Mouse (Mus musculus) intestine, postnatal 0 days (tissue): ENCODE measurements around the gene Cldn7. TPM values are rescaled to one million over a fixed set of nuclear protein-coding genes. Genes with fewer than 3 reads are reported as not detected.

Source experiments
- ATAC-seq: fragments of 200-750 bp; cut with Nextera tagmentation; 2 replicates; pipeline ENCODE4 v1.8.0; 2017; ENCODE audit warnings: mild to moderate bottlenecking, moderate TSS enrichment, moderate library complexity
- H3K27ac ChIP-seq: fragments of 300-500 bp; sonication (generic); 2 replicates; pipeline ENCODE4 v1.5.1; 2014; ENCODE audit warnings: mild to moderate bottlenecking, low read depth, low read length, moderate library complexity
- H3K27me3 ChIP-seq: fragments of 300-500 bp; sonication (generic); replicated peaks from 2 replicates; pipeline ENCODE4 v1.6.1; 2014; ENCODE audit warnings: low read length, mixed read lengths; ENCODE audit not compliant: control insufficient read depth, insufficient read depth
- H3K36me3 ChIP-seq: fragments of 300-500 bp; sonication (generic); 2 replicates; pipeline ENCODE4 v1.6.1; 2014; ENCODE audit warnings: mild to moderate bottlenecking, moderate library complexity; ENCODE audit not compliant: control insufficient read depth, insufficient read depth
- H3K4me1 ChIP-seq: fragments of 300-500 bp; sonication (generic); replicated peaks from 2 replicates; pipeline ENCODE4 v1.6.1; 2014; ENCODE audit warnings: antibody characterized with exemption, low read length, mixed read lengths; ENCODE audit not compliant: control insufficient read depth, insufficient read depth
- H3K4me2 ChIP-seq: fragments of 300-500 bp; sonication (generic); replicated peaks from 2 replicates; pipeline ENCODE4 v1.6.1; 2014; ENCODE audit warnings: low read depth, mild to moderate bottlenecking, moderate library complexity
- H3K4me3 ChIP-seq: fragments of 300-500 bp; sonication (generic); 2 replicates; pipeline ENCODE4 v1.5.1; 2014; ENCODE audit warnings: low read depth, low read length
- H3K9ac ChIP-seq: fragments of 300-500 bp; sonication (generic); 2 replicates; pipeline ENCODE4 v1.6.1; 2014; ENCODE audit warnings: mild to moderate bottlenecking, low read depth, low read length
- H3K9me3 ChIP-seq: fragments of 300-500 bp; sonication (generic); 2 replicates; pipeline ENCODE4 v1.6.1; 2016; ENCODE audit warnings: mixed run types; ENCODE audit not compliant: control insufficient read depth
- CTCF ChIP-seq: sonication (generic); IDR thresholded peaks from 2 replicates; pipeline ENCODE4 v1.5.1; 2016; ENCODE audit warnings: low read depth, mild to moderate bottlenecking, control low read depth, antibody characterized with exemption, moderate library complexity
- WGBS: fragments of 180-500 bp; shearing (Covaris S2); extraction: QIAGEN DNeasy Blood & Tissue Kit; methylation state at CpG from one replicate; pipeline ENCODE4 v1.1.7; 2014; 5-methylcytosine and 5-hydroxymethylcytosine counted together
- polyA plus RNA-seq: library from polyadenylated mRNA; unstranded; fragments of >200 nt; fragmentation: Nextera tagmentation; extraction: Ambion mirVana; gene quantifications from 2 replicates; pipeline ENCODE4 v1.2.1, GENCODE M21; 2015

Cldn7 gene
- polyA plus RNA-seq, 1 experiment from 2014 or later, result 1,341 TPM

GRCm38 (mm10) chr11:70010548-70010947, 46.0 kb downstream of the Cldn7 start:
- WGBS, result 73% methylated on average over 12 of the region's 12 CpGs
- no peak for TF ChIP-seq CTCF
- Histone ChIP-seq H3K4me1 (0 out of 2 replicates have a peak, but pooled peaks cover 8% of the 10 kb centered on the region), H3K4me3 (no peak overlapping the region), H3K27ac (no peak overlapping the region), H3K27me3 (no peaks in the 10 kb centered on the region), H3K9ac (no peak overlapping the region), H3K36me3 (peaks cover 84% of the 10 kb centered on the region), H3K9me3 (no peaks in the 10 kb centered on the region), H3K4me2 (no peak overlapping the region)
- ATAC-seq, result no peak

DNA sequence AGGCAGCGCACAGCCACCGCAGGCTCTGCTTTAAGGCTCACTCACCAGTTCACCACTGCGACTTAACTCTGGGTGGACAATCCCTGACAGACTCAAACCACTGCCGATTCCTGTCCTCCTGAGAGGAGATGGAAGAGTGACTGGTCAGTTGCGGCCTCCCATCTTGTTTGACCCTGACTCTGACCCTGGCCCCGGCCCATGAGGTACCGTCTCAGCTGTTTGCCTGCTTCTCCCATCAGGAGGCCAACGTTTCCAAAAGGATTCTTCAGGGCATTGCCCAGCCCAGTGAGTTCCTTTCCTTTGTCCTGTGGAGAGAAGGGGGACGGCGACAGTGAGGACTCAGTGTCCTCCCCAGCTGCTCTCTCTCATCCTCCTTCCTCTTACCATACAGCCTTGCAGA, 46.4 kb downstream of the Cldn7 start:
- Histone ChIP-seq H3K9me3 (no peaks in the 10 kb centered on the region), H3K9ac (no peak overlapping the region), H3K27me3 (no peaks in the 10 kb centered on the region), H3K4me3 (no peak overlapping the region), H3K36me3 (peaks cover 80% of the 10 kb centered on the region), H3K4me1 (0 out of 2 replicates have a peak, but pooled peaks cover 8% of the 10 kb centered on the region), H3K4me2 (no peak overlapping the region), H3K27ac (no peak overlapping the region)
- WGBS, result 93% methylated on average over 10 of the region's 10 CpGs
- ATAC-seq, result no peak
- TF ChIP-seq CTCF, result no peak

DNA sequence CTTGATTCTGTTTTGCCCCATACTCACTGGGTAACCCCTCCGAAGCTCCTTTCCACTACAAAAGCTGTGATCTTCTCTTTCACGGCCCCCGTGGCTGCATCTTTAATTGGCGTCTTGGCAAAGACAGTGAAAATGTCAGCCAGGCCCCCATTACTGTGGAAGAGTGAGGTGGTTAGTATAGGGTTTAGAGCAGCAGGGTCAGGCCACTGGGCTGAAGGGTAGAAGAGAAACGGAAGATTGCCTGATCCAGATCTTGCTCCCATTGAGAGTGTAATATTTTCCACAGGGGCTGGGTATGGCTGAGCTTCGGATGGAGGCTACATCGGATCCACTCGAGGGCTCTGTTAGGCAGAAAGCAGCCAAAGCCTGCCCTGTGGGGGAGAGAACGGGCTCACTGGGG, 48.4 kb downstream of the Cldn7 start:
- H3K4me3 ChIP-seq, result no peak overlapping the region
- no peak for ATAC-seq
- WGBS, result 90% methylated on average over 9 of the region's 9 CpGs
- no peaks in the 10 kb centered on the region for H3K9me3 ChIP-seq
- peaks cover 60% of the 10 kb centered on the region for H3K36me3 ChIP-seq
- no peak overlapping the region for H3K27ac ChIP-seq
- no peaks in the 10 kb centered on the region for H3K27me3 ChIP-seq
- 0 out of 2 replicates have a peak, but pooled peaks cover 8% of the 10 kb centered on the region for H3K4me1 ChIP-seq
- H3K4me2 ChIP-seq, result no peak overlapping the region
- H3K9ac ChIP-seq, result no peak overlapping the region
- TF ChIP-seq CTCF, result no peak

GRCm38 (mm10) chr11:70013408-70013807, 48.8 kb downstream of the Cldn7 start:
- H3K4me2 ChIP-seq, result no peak overlapping the region
- H3K9me3 ChIP-seq, result no peaks in the 10 kb centered on the region
- H3K9ac ChIP-seq, result no peak overlapping the region
- TF ChIP-seq CTCF, result no peak
- H3K36me3 ChIP-seq, result peaks cover 55% of the 10 kb centered on the region
- no peak overlapping the region for H3K27ac ChIP-seq
- 0 out of 2 replicates have a peak, but pooled peaks cover 8% of the 10 kb centered on the region for H3K4me1 ChIP-seq
- no peaks in the 10 kb centered on the region for H3K27me3 ChIP-seq
- ATAC-seq, result no peak
- WGBS, result 80% methylated on average over 3 of the region's 3 CpGs
- no peak overlapping the region for H3K4me3 ChIP-seq

GRCm38 (mm10) chr11:70014051-70014450, 49.5 kb downstream of the Cldn7 start:
- Histone ChIP-seq H3K4me1 (0 out of 2 replicates have a peak, but pooled peaks cover 8% of the 10 kb centered on the region), H3K9me3 (no peaks in the 10 kb centered on the region), H3K4me3 (no peak overlapping the region), H3K9ac (no peak overlapping the region), H3K27me3 (no peaks in the 10 kb centered on the region), H3K27ac (no peak overlapping the region), H3K4me2 (peak overlapping the region; percentile 79), H3K36me3 (peaks cover 49% of the 10 kb centered on the region)
- no peak for ATAC-seq
- TF ChIP-seq CTCF, result no peak
- WGBS, result 64% methylated on average over 5 of the region's 5 CpGs

- WGBS, result under 1% methylated on average over 35 of the region's 35 CpGs
- peak within 1 kb of the TSS; percentile 69 for H3K4me3 ChIP-seq
- peaks cover 39% of the 10 kb centered on the region for H3K36me3 ChIP-seq
- H3K4me2 ChIP-seq, result peak within 1 kb of the TSS; percentile 79
- H3K4me1 ChIP-seq, result 0 out of 2 replicates have a peak, but pooled peaks cover 8% of the 10 kb centered on the region
- peak; percentile 80 for ATAC-seq
- H3K27ac ChIP-seq, result peak within 1 kb of the TSS; percentile 82
- no peaks in the 10 kb centered on the region for H3K9me3 ChIP-seq
- no peaks in the 10 kb centered on the region for H3K27me3 ChIP-seq
- peak; percentile 69 for TF ChIP-seq CTCF
- H3K9ac ChIP-seq, result peak within 1 kb of the TSS; percentile 79
These were observed 50.4 kb downstream of the Cldn7 start, which contains the start of gene Acadvl for GRCm38 (mm10) chr11:70014880-70015558. Acadvl (minus strand) TSS chr11:70015411.
